Mouse (Mus musculus) monocyte, adult 5-6 weeks (primary cell): ENCODE results near the gene Rnf183. TPM values are rescaled to one million over a fixed set of nuclear protein-coding genes. Genes with fewer than 3 reads are reported as not detected.
"Not testable (repeated sequence)": the region's sequence is repeated elsewhere in the genome, so short reads cannot be mapped to it uniquely, and the experiment has no call there.

Experiments
- ATAC-seq: fragments of 153-309, 156-312 bp; replicated peaks from 2 replicates; pipeline ENCODE4 v1.8.0; 2017; ENCODE audit warnings: mild to moderate bottlenecking; ENCODE audit not compliant: low TSS enrichment, insufficient number of reproducible peaks, severe bottlenecking, poor library complexity, low FRiP score
- total RNA-seq: library from RNA; stranded (forward); fragments of 200-1000, 200-491, 200-594 nt; gene quantifications from 3 replicates; pipeline ENCODE4 v1.2.3, GENCODE M21; 2017

Rnf183 gene
- total RNA-seq = not detected in 3 replicates

GRCm38 (mm10) chr4:62435081-62435480, at the start of gene Rnf183:
Gene Rnf183 (minus strand): TSS chr4:62435252.
- no peak for ATAC-seq

- peak; percentile 79 for ATAC-seq
These were observed 45.9 kb upstream of the Rnf183 start for GRCm38 (mm10) chr4:62480709-62481605.

- ATAC-seq = peak; percentile 49
These were observed 45.1 kb upstream of the Rnf183 start, which contains the start of gene Bspry for GRCm38 (mm10) chr4:62479937-62480708. Gene Bspry (plus strand): TSS chr4:62480053.

- not testable (repeated sequence) for ATAC-seq
These were observed 44.5 kb upstream of the Rnf183 start for GRCm38 (mm10) chr4:62479593-62479936.

- ATAC-seq = no peak
These were observed 42.6 kb upstream of the Rnf183 start for GRCm38 (mm10) chr4:62477542-62478244.

DNA sequence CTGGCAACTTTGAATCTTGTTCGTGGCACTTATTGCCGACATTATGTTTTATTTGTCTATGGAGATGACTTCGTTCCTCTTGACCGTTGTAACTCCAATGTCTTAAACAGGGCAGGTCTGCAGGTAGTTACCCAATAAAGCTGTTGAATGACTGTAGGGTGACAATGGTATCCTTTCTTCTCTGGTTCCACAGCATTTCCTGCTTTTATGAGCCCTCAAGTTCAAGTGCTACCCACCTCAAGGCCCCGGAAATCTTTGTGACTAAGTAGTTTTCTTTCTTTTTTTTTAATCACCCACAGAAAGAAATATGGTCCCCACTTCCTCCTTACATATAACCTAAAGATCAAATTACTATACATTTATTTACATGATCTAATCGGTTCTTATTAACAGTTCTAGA, 40.7 kb upstream of the Rnf183 start:
- no peak for ATAC-seq

- no peak for ATAC-seq
These were observed 40.1 kb upstream of the Rnf183 start for GRCm38 (mm10) chr4:62475131-62475530.

DNA sequence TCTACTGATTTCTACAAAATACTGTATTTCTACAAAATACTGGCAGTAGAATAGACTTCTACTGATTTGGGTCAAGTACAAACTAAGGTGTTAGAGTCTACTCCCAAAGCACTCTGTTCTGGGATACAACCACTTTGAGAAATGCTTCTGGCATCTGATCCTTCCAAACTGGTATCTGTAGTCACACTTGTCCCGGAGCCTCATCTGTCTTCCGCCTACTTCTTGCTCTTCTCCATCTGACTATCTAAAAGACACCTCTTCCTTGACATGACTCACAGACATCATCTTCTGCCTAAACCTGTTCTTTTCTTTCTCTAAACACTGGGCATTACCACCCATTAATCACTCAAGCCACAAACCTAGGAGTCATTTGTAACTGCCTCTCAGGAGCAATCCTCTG, 37.0 kb upstream of the Rnf183 start:
- no peak for ATAC-seq

DNA sequence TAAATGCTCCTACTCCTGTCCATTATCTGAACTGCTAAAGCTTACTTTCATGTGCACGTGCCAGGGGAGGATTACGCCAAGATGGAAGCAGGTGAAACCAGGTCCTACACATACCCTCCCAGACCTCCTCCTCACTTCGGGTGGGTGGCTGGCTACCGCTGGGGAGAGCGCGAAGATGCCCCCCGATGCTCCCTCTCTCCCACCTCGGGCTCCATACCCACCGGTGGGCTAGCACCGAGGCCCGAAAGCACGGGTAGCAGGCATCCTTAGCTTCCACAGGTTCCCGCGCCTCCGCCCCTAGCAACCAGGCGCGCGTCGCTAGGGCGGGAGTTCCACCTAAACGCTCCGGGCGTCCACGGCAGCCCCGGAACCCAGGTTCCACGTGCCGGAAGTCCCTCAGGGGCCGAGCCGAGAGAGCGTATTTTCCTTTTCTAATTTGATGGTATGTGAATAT, 35.6 kb upstream of the Rnf183 start, which contains the start of gene Wdr31:
TSS of gene Wdr31 (minus strand) at position 299 of the 454 bp plus-strand sequence.
- peak; percentile 93 for ATAC-seq

DNA sequence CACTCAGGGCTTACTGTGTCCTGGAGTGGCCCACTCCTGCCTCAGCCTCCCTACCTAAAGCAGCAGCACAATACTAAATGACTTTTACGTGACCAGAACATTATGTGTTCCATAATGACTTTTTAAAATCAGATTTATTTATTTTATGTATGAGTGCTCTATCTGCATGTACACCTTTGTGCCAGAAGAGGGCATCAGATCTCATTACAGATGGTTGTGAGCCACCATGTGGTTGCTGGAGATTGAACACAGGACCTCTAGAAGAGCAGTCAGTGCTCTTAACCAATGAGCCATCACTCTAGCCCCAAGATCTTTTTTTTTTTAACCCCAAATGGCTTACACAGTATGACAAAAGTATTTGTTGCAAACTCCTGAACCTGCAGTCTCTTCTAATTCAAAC, 33.1 kb upstream of the Rnf183 start:
- ATAC-seq = no peak

DNA sequence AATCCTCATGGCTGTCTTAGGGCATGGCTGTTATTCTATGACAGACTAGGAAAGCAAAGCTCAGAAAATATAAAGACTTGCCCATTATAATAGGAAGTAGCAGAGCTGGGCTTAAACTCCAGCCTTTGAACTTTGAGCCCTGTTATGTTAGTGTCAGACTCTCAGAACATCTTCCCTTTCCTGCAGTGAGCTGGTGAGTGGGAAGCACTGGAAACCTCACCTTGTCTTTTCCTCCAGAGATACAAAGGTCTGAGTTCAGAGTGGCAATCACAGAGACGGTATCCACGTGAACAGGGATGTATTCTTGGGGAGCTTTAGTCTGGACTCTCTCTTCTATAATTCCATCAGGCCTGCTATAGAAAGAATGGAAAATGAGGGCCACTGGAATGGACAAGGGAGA, 28.1 kb upstream of the Rnf183 start:
- no peak for ATAC-seq

GRCm38 (mm10) chr4:62460348-62460747, 25.3 kb upstream of the Rnf183 start:
- ATAC-seq = no peak

GRCm38 (mm10) chr4:62459081-62459480, 24.0 kb upstream of the Rnf183 start:
- no peak for ATAC-seq

- ATAC-seq = no peak
These were observed 19.9 kb upstream of the Rnf183 start for GRCm38 (mm10) chr4:62454995-62455394.

DNA sequence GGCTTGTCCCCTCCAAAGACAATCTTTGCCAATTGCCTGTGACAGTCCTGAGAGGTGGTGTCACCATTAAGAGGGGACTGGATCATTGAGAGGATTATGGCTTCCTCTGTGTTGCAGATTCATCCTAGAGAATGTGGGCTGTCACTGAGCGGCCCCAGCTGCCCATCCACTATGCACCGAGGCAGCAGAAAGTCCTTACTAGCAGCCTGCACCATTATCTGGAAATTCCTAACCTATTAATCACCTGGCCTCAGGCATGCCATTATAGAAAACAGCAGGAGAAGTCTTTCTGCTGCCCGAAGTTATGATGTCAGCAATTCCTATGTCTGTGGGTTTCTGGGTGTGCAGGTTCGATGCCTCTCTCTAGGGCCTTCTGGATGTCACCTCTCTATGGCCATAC, 5.9 kb upstream of the Rnf183 start:
- ATAC-seq = no peak

- no peak for ATAC-seq
These were observed 5.5 kb upstream of the Rnf183 start for GRCm38 (mm10) chr4:62440544-62440943.

GRCm38 (mm10) chr4:62439793-62440192, 4.7 kb upstream of the Rnf183 start:
- ATAC-seq = no peak

- ATAC-seq = no peak
These were observed 2.8 kb upstream of the Rnf183 start for GRCm38 (mm10) chr4:62437871-62438270.

DNA sequence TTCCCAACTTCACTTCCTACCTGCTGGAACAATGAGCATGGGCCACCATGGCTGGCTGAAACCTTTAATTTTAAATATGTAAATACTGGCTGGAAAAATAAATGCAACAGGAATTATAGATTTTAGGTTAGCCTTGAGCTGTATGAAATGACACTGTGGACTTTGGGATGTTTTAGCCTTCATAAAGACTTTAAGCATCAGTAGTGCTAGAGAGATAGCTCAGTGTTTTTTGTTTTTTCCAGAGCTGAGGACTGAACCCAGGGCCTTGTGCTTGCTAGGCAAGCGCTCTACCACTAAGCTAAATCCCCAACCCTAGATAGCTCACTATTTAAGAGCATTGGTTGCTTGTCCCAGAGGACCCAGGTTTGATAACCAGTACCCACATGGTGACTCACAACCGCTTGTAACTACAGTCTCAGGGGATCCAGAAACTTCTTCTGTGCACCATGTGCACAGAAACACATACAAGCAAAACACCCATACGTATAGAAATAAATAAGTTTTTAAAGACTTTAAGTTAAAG, 2.3 kb upstream of the Rnf183 start:
- ATAC-seq = no peak
